Mouse (Mus musculus): ENCODE results near the gene Capsl.

Gene Capsl

DNA sequence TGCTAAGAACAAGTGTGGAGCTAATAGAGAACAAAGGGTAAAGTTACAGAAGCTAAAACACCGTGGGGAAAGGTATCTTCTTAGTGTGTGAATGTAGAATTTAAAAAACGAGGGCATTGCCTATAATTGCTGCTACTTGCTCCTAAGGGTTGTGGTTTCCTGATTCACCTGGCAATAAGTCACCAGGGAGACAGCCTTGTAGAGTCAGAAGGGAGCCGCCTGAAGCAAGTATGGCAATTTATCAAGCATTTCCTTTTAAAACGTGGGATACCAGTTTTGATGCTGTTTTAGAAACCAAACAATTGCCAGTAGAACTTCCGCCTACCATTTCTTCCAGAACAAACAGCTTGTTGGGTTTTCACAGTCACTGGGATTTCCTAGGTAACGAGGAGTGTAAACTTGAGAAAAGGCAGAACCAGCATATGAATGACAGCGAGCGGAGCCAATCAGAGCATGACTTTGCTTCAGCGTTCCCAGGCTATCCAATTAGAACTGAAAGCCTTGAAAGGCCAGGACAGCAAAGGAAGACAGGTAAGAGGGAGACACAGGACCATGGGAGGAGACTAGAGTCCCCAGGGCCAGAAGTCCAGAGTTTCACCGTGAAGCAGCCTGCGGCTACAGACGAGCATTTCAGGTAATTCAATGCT lies at the start of gene Capsl:
Gene Capsl (plus strand): TSS at position 495 of the 647 bp plus-strand sequence.
- no peak for DNase-seq (ENCODE audit: low read depth in 1 of 2, low spot score in 2 of 2)

DNA sequence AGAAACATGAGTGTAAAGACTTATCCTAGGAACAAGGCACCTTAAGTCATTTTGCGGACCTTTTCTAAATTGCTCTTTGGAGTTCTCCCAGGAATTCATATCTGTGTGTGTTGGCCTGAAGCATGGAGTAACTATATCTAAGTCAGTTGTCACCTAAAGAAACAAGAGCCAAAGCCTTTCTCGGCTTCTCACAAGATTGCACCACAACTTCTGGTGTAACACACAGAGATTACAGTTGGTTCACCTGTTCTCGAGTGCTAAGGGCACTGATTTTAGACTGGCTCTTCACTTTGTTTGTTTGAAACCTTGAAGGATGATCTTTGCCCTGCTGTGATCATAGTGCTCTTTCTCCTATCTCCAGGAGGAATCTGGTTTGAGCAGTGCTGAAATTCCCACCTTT lies 26.4 kb upstream of the Capsl start:
- DNase-seq (ENCODE audit: low read depth in 1 of 2, low spot score in 2 of 2) = no peak

DNA sequence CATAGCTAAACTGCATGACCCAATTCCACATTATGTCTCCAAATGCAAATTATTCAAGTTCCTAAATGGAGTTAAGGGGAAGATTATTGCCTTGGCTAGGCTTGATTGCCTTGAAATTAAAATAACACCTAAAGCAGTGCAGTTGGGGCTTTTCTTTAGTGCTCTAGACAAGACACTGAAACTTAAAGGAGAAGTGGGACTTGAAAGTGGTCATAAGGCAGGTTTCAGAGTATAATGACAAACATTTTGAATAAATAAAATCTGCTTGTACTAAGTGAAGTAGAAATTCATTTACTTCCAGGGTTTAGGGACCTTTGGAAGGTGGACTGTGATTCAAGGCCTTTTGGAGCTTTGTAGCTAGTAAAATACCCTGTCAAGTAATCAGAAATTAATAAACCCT lies 14.7 kb upstream of the Capsl start:
- DNase-seq (ENCODE audit: low read depth in 1 of 2, low spot score in 2 of 2) = no peak

DNA sequence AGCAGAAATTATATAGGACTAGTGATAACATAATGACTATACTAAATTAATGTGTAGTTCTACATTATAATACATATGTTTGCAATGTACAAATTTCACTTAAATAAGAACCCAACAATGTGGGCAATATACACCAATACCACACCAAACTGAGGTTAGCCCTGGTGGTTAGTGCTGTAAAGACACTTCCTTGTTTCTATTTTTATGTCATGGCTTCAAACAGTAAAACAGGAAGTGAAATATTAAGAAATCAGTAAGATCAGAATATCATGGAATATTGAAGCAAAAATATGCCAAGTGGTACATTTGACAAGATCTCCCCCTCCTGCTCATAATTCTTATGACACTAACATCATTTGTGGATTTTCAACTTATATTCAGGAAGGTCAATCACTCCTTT lies 8.0 kb upstream of the Capsl start:
- DNase-seq (ENCODE audit: low read depth in 1 of 2, low spot score in 2 of 2) = no peak

DNA sequence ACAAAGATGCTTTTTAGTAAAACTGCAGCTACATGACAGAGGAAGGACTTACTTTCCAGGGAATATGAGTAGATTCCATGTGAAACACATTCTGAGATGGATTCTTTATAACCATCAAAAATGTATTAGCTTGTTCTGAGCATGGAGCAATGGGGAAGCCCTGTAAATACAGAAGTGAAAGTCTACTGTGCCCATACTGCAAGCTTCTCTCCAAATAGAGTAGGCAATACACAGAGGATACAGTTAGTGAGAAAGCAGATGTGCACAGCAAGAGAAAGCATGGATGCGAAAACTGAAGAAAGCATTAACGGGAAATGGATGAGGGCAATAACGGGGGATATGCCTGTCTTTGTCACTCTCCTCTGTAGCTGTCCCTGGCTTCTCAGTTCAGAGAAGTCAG lies 6.0 kb upstream of the Capsl start:
- DNase-seq (ENCODE audit: low read depth in 1 of 2, low spot score in 2 of 2) = peak in 1 of 2 experiments; percentile 3

DNA sequence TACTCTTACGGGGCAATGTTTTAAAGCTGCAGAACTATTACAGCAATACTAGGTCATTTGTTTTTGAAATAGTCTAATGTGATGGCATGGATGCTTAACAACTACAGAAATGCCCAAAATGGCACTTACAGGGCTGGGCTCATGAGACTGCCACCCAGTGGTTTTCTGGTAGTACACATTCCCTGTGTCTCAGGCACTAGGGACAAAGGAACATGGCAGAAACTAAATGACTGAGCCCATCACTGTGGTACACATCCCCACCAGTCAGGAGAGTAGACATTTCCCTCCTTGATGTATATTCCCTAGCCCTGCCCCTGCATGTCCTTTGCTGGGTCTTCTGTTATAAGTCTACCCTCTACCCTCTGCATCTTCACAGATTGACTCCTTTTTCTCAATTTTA lies 16.2 kb downstream of the Capsl start:
- no peak for DNase-seq (ENCODE audit: low read depth in 1 of 2, low spot score in 2 of 2)

DNA sequence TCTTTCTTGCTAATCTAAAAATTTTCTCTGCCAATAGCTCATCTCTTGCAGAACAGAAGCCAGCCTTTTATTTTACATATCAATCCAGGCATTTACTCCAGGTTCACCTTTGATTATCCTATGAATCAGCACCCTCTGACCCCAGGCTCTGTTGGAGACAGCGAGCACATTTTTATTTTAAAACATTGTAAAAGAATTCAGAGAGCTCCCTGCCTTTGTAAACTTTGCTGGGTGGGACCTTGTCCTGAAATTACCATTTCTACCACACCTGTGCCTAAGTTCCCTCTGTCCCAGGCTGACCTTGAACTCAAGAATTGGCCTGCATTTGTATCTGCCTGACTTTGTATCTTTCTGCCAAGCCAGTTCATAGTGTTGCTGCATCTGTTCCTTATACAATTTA lies 17.0 kb downstream of the Capsl start:
- no peak for DNase-seq (ENCODE audit: low read depth in 1 of 2, low spot score in 2 of 2)

DNA sequence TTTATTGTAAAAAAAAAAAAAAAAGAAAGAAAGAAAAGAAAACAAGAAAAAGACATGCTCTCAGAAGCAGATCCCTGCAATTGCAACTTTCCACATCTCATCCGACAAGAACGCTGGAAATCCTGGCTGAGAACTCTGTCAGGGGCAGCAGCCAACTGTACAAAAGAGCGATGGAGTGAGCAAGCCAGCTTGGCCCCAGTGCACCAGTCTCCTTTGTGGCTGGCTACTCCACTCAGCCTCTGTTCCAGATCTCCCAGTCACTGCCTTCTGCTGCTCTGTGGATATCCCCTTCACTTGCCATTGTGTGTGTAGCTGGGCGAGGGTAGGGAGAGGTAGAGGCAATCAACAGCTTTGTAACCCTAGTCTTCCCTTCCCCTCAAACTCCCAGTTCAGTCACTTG lies 18.4 kb downstream of the Capsl start:
- DNase-seq (ENCODE audit: low read depth in 1 of 2, low spot score in 2 of 2) = no peak

DNA sequence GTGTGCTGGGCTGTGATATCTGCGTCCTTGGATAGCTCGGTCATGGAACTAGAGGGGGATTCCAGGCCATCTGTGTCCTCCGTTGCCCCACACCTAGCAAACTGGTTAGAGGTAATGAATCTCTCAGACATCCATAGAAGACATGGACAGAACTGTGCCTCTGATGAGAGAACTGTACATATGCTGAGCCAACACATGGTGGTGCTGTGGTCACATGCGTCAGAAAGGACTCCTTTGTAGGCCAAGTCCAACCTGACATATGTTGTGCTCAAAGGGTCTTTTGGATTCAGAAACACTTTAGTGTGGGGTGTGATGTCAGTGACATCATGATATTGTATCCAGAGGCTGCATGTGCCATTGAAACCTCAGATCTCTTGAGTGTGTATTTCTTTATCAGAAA lies 19.4 kb downstream of the Capsl start:
- DNase-seq (ENCODE audit: low read depth in 1 of 2, low spot score in 2 of 2) = peak in 1 of 2 experiments; percentile 2

DNA sequence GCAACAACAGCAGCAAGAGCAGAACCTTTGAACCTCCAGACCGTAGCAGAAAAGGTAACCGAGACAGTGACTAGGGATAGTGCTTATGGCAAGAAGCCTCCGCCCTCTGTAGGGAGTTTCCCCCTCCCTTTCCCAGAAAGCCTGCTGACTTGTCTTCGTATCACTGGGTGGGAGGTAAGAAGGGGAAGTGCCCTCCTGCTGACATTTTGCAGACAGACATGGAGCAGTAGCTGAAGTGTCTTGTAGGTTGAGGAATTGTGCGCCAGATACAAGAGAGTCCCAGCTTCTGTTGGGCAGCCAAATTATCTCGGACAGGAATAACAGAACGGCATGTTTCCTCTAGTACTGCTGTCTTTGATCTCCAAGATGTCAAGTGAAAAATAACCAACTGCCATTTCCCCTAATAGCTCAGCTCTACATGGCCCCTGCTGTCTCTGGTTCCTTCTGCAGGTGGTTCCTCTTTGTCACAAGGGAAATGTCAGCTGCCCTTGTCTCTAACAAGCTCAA lies 27.7 kb downstream of the Capsl start:
- peak in 1 of 2 experiments; percentile 3 for DNase-seq (ENCODE audit: low read depth in 1 of 2, low spot score in 2 of 2)

DNA sequence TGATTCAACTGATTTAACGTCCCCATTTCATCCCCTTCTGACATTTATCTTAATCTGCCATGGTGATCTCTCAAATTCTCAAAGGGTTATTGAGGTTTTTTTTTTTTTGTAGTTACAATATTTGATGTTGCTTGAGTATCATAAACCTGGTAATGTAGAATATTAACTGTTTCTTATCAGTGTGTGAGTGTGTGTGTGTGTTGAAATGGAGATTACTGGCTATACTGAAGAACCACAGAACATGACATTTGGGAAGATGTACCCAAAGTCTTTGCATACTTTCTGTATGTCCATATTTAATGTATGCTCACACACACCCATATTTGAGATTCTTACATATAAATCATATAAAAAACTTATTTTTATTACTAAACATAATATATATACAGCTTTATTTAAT lies 28.2 kb downstream of the Capsl start:
- DNase-seq (ENCODE audit: low read depth in 1 of 2, low spot score in 2 of 2) = no peak

DNA sequence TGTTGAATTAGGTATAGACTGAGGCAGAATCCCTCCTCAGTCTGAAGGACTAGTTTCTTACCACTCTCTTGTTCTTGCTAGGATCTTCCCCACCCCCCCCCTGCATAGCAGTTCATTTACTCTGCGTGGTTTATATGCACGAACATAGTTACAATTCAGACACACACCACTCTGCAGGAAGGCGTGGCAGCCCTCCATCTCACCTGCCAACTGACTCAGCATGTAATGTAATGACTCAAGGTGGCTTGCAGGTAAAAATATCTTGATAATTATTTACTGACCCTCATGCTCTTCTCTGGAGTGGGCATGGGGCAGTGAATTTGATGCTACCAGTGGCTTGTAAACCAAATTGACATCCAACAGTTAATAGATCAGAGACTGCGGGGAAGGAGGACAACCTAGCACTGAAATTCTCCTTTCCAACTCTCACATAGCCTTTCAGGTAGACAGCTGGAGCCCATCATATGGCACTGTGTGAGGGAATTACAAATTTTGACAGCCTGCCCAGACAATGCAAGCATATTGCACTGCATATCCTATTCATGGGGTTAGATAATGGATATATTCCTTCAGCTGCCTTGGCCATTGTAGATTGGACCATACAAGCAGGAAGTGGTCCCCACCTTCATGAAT lies 35.3 kb downstream of the Capsl start:
- DNase-seq (ENCODE audit: low read depth in 1 of 2, low spot score in 2 of 2) = no peak

DNA sequence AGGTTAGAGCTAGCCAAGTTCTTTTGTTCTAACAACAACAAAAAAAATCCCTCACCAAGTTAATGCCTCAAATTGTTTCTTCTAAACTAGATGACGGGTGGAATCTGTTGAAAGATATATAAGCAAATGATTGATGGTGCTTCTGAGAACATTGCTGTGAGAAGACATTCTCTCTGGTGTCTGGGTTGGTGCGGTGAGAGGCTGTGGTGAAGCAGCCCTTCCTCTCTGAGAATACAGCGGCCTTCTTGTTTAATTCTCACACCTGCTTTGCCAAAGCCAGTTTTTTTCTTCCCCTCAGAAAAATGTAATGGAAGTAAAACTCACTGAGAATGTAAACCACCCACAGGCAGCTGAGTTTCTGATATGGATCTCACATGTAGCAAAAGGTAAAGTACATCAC lies 36.3 kb downstream of the Capsl start:
- DNase-seq (ENCODE audit: low read depth in 1 of 2, low spot score in 2 of 2) = no peak

DNA sequence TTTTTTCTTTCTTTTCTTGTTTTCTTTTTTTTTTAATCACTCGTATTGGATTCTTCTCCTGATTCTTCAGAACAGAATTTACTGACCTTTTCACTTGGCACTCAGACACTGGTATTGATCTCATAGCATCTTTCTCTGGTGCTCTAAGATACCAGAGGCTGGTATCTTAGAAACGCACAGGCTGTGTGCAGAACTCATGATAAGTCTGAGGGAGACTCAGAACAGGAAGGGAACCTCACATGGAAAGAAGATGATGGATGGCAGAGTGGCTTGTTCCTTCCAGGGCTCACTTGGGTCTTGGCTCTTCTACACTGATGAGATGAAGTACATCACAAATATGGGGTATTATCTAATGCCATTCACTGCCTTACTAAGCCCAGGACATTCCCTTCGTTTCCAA lies 36.8 kb downstream of the Capsl start:
- DNase-seq (ENCODE audit: low read depth in 1 of 2, low spot score in 2 of 2) = no peak

DNA sequence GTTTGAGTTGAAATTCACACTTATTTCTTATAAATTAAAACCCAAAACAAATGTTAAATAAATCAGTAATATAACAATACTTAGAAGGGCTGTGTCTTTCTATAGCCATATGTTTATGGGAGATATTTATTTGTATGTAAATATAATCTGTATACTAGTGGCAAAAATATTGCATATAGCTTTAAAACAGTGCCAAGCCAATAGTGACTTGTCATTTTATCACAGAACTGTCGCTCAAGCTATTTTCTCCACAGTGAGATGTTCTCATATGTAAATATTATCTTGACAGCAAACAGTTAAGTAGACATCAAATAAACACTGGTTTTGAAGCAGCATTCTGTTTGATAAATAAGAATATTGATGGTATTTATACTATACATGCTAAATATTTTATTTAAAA lies 37.4 kb downstream of the Capsl start:
- DNase-seq (ENCODE audit: low read depth in 1 of 2, low spot score in 2 of 2) = no peak

DNA sequence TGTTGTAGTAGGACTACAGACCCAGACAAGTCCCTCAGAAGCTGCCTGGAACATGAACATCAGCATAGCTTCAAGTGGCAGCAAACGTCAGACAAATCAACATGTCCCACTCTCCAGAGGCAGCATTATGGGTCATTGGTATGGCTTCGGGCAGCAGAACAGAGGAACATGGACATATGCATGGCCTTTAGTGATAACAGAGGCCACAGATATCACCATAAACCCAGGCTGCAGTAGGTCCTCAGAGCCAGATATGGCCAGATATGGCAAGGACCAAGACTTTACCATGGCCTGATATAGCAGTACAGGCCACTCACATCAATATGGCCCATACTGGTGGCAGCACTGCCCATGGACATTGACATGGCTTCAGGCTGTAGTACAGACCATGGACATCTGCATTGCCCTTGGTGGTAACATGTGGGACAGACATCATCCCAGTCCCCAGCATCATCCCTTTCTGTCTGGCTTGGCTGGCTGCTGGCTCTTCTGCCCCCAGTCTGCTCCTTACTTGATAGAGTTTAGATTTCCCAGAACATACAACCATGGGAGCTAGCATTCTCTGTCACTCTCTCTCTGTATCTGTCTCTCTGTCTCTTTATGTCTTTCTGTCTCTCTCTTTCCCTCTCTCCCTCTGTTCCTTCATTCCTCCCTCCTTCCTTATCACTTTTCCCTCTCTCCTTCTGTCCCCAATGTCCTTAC lies 53.7 kb downstream of the Capsl start:
- DNase-seq (ENCODE audit: low read depth in 1 of 2, low spot score in 2 of 2) = no peak

DNA sequence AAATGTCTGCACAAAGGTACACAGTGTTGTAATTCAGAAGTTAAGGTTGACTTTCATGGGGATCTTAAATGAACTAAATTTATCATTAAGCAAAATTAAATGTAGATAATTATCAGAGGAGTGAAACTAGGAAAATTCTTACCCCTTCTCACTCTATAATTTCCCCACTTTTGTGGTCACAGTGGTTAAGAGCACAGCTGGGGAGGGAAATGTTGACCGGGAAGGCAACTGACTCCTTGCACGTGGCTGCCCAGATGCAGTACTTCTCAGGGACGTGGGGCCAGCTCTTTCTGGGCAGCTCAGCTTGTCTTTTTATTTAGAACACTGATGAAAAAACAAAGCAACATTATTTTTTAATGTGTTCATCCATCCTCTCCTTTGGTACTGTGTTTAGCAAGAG lies 56.2 kb downstream of the Capsl start:
- DNase-seq (ENCODE audit: low read depth in 1 of 2, low spot score in 2 of 2) = no peak
